Mouse (Mus musculus) layer of hippocampus, postnatal 14 days (tissue): ENCODE measurements around the gene Thy1. TPM values are rescaled to one million over a fixed set of nuclear protein-coding genes. Genes with fewer than 3 reads are reported as not detected.

Experiments
- total RNA-seq, 2 experiments: library from RNA; stranded (reverse); gene quantifications; 2 replicates each; pipeline ENCODE4 v1.2.3; 2021

Gene Thy1
- total RNA-seq, 2 experiments from 2014 or later: 779 TPM

Other genes with a start within 250 kb of the Thy1 start
- 10 to 100 TPM; 60.3 to 70.8 TPM for gene Usp2, start 23.6 kb downstream of the Thy1 start, total RNA-seq
- 1 to 10 TPM in 1 of 2 experiments, under 1 TPM in 1; 0.33 to 8.6 TPM for gene Mfrp, start 58.3 kb downstream of the Thy1 start, total RNA-seq
- 10 to 100 TPM; 13.5 to 18.6 TPM for gene C1qtnf5, start 63.9 kb downstream of the Thy1 start, total RNA-seq
- under 1 TPM; 0.14 to 0.29 TPM for gene Gm49380, start 70.1 kb downstream of the Thy1 start, total RNA-seq
- gene Rnf26, start 70.1 kb downstream of the Thy1 start, total RNA-seq: 10 to 100 TPM; 27.7 to 28.2 TPM
- gene Mcam, start 91.1 kb downstream of the Thy1 start, total RNA-seq: 10 to 100 TPM; 24.5 to 27.8 TPM
- 10 to 100 TPM; 58.1 to 62.7 TPM for gene Cbl, start 190.7 kb downstream of the Thy1 start, total RNA-seq
- gene Ccdc153, start 197.3 kb downstream of the Thy1 start, total RNA-seq: 1 to 10 TPM; 4.5 to 8.4 TPM
- gene Pdzd3, start 208.1 kb downstream of the Thy1 start, total RNA-seq: 1 to 10 TPM in 1 of 2 experiments, under 1 TPM in 1; 0.88 to 1.0 TPM
- 10 to 100 TPM in 1 of 2 experiments, 1 to 10 TPM in 1; 10.0 to 12.2 TPM for gene Nlrx1, start 225.2 kb downstream of the Thy1 start, total RNA-seq
- 10 to 100 TPM; 69.3 to 75.8 TPM for gene Abcg4, start 245.2 kb downstream of the Thy1 start, total RNA-seq